Mouse (Mus musculus) spleen, postnatal 36 days (tissue): ENCODE measurements around the gene Dhdds.

ENCODE experiments used
- DNase-seq, 2 experiments: peaks; one replicate each; pipeline ENCODE4 v3.0.0; 2022; ENCODE audit warnings: low spot score in 2 of 2, mixed read lengths in 1 of 2

Gene Dhdds

GRCm38 (mm10) chr4:134000466-134001438 lies at the start of gene Dhdds:
Dhdds (minus strand) TSS chr4:134000918.
- peak; percentile 92 to 96 for DNase-seq

- DNase-seq = no peak
These were observed 46.9 kb upstream of the Dhdds start for GRCm38 (mm10) chr4:134047648-134048047.

- peak; percentile 23 to 27 for DNase-seq
These were observed 42.3 kb upstream of the Dhdds start for GRCm38 (mm10) chr4:134043041-134043440.

DNA sequence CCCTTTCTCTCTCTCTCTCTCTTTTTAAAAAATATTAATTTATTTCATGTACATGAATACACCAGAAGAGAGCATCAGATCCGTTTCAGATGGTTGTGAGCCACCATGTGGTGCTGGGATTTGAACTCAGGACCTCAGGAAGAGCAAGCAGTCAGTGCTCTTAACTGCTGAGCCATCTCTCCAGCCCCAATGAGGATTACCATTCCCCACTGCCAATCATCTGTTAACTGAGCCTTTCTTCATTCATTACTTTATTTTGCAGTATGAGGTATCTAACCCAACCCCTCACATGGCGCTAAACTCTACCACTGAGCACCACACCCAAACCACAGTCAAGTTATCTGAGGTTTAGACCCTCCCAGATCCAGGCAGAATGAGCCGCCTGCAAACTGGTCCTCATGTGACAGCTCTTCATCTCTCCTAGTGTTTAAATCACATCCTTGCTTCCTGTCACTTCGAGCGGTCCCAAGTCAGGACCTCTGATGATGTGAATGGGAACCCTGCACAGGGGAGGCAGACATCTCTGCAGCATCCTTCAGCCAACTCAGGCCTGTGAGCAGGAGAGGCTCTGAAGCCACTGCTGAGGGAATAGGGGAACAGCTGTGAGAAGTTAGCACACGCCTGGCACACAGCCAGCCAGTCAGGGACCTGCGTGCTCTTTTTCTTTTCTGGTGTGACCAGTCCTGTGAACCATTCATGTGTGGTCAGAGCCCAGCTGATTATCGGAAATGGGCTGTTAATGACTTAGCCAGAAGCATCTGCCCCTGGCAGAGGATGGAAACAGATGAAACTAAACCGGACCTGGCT lies 40.8 kb upstream of the Dhdds start:
- DNase-seq = peak in 1 of 2 experiments; percentile 27

DNA sequence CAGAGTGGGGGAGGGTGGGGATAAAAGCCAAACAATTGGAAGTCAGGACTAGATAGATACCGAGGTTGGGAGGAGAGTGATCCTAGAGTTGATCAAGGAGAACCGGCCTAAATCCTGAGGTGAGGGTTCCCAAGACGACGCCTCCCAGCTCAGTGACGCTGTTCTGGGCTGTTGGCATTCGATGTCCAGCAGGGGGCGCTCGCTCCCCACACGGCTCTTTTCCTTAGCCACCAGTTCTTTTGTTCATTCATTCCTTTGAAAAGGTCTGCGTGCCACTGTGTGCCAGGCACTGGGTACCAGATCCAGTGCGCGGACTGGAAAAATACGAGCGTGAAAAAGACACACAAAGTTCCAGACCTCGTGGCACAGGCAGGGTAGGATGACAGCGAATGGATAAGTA lies 35.2 kb upstream of the Dhdds start:
- DNase-seq = peak; percentile 57 to 66

DNA sequence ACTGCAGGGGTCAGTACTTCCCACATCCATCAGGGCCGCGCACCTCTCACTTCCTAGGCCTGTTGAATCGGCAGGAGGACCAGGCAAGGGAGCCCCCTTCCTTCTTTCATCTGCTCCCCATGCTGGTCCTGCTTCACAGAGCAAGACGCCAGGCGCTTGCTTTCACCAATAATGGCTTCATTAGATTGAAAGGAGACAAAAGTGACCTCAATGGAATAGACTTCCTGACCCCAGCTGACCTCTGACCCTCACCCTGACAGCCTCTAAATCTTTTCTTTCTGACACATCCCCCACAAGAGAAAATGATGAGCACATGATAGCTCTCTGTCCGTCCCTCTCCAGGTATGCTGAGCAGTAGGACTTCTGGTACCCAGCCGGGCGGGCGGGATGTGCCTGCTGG lies 25.1 kb upstream of the Dhdds start:
- DNase-seq = no peak

- peak in 1 of 2 experiments; percentile 50 for DNase-seq
These were observed 19.9 kb upstream of the Dhdds start for GRCm38 (mm10) chr4:134020621-134021020.

GRCm38 (mm10) chr4:134019641-134020351 lies 19.1 kb upstream of the Dhdds start:
- no peak for DNase-seq

DNA sequence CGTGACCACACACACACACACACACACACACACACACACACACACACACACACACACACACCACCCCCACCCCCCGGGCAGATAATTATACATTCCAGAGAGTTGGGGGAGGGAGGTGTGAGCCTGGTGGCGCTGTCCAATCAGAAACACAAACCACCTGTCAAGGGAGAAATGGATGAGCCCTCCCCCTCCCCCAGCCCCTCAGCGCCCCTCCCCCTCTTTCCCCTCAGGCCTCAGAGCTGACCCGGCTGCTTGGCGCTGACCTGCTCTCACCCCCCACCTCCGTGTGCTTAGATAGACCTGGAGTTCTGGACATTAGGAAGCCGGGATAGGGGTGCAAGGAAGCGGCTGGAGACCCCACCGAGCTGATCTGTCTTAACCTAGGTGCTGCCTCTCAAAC lies 18.5 kb upstream of the Dhdds start:
- no peak for DNase-seq

DNA sequence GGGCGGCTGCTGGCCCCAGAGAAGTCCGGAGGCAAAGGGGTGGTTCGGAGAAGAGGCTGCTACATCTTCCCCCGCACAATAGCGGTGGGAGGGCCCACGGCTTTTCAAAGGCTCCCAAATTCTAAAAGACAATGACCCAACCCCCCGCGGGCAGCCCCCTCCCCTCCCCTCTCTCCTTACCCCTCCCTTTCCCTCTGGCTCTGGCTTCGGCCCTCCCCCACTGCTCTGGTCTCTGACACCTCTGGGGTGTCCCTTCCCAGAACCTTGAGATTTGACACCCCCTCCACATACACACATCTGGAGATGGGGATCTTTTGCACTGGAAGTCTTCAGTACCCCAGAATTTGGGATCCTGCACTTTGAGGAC lies 18.0 kb upstream of the Dhdds start, which contains the start of gene Lin28a:
Lin28a (minus strand) TSS at position 63 of the 367 bp plus-strand sequence.
- DNase-seq = no peak

GRCm38 (mm10) chr4:134018038-134018778 lies 17.5 kb upstream of the Dhdds start:
- DNase-seq = no peak

GRCm38 (mm10) chr4:134017201-134017865 lies 16.6 kb upstream of the Dhdds start:
- DNase-seq = no peak

- DNase-seq = no peak
These were observed 16.0 kb upstream of the Dhdds start for GRCm38 (mm10) chr4:134016767-134017166.

DNA sequence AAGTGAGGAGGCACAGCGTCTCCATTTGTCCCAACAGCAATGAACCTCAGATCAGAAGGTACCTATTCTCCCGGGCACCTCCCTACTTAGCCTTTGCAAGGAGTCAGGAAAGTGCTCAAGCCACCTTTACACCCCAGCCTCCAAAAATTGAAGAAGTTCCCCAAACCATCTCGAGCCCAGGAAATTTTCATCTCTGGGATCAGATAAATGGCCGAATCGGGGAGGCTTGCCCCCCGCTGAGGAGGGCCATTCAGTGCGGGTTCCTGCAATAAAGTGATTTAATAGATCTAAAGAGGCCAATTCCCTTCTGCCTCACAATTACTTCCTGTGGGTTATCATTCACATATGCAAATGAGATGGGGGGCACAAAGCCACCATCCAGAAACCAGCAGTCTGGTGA lies 15.5 kb upstream of the Dhdds start:
- DNase-seq = no peak

GRCm38 (mm10) chr4:134012858-134013528 lies 12.3 kb upstream of the Dhdds start:
- no peak for DNase-seq

- no peak for DNase-seq
These were observed 11.0 kb upstream of the Dhdds start for GRCm38 (mm10) chr4:134011450-134012414.

DNA sequence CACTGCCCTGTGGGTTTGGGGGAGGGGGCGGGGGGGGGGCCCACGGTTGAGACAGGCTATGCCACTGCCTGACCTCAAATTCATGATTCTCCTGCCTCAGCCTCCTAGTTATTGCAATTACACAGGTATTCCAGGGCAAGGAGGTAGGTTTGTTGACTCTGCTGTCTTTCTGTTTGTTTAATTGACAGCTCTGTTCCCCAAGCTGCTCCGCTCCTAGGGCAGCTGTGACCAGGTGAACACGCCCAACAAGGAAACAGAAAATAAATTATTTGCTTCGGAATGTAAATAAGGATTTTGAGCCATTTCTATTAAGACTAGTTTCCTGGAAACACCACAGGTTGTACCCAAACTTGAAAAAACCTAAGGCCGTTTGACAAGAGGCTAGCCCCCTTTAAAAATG lies 9.0 kb upstream of the Dhdds start:
- no peak for DNase-seq

GRCm38 (mm10) chr4:134006845-134007244 lies 6.1 kb upstream of the Dhdds start:
- DNase-seq = no peak
